Mouse (Mus musculus): ENCODE data around the gene Zc2hc1b.
"Not testable (repeated sequence)": the region's sequence is repeated elsewhere in the genome, so short reads cannot be mapped to it uniquely, and the experiment has no call there.

Gene Zc2hc1b

GRCm38 (mm10) chr10:13177973-13178624, at the start of gene Zc2hc1b:
TSS of gene Zc2hc1b (minus strand) at chr10:13178023.
- no peak for DNase-seq (ENCODE audit: low spot score)

- no peak for DNase-seq (ENCODE audit: low spot score)
These were observed 47.7 kb upstream of the Zc2hc1b start for GRCm38 (mm10) chr10:13225377-13226063.

DNA sequence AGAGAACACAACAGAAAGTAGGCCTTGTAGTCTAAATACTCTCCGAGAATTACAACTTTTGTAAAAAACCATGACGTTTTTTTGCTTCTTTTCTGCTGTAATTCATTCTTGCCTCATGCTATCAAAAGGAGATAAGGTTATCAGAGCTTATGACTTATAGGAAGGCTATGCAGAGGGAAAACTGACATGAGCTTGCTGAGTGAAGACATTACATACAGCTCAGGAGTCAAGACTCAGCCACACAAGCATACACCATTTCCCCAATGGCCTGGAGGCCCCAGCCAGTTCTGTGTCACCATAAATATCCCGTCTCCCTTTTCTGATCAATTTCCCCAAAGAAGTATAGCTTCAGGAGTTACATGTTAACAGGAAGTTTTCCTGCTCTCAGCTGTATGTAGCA, 44.3 kb upstream of the Zc2hc1b start:
- no peak for DNase-seq (ENCODE audit: low spot score)

- no peak for DNase-seq (ENCODE audit: low spot score)
These were observed 42.2 kb upstream of the Zc2hc1b start for GRCm38 (mm10) chr10:13220061-13220460.

- DNase-seq (ENCODE audit: low spot score): no peak
These were observed 36.1 kb upstream of the Zc2hc1b start for GRCm38 (mm10) chr10:13213956-13214355.

- DNase-seq (ENCODE audit: low spot score): no peak
These were observed 35.0 kb upstream of the Zc2hc1b start for GRCm38 (mm10) chr10:13212829-13213228.

- DNase-seq (ENCODE audit: low spot score): no peak
These were observed 34.5 kb upstream of the Zc2hc1b start for GRCm38 (mm10) chr10:13212326-13212725.

- no peak for DNase-seq (ENCODE audit: low spot score)
These were observed 32.3 kb upstream of the Zc2hc1b start for GRCm38 (mm10) chr10:13209930-13210637.

GRCm38 (mm10) chr10:13209506-13209905, 31.7 kb upstream of the Zc2hc1b start:
- DNase-seq (ENCODE audit: low spot score): no peak

- no peak for DNase-seq (ENCODE audit: low spot score)
These were observed 31.2 kb upstream of the Zc2hc1b start for GRCm38 (mm10) chr10:13209061-13209460.

DNA sequence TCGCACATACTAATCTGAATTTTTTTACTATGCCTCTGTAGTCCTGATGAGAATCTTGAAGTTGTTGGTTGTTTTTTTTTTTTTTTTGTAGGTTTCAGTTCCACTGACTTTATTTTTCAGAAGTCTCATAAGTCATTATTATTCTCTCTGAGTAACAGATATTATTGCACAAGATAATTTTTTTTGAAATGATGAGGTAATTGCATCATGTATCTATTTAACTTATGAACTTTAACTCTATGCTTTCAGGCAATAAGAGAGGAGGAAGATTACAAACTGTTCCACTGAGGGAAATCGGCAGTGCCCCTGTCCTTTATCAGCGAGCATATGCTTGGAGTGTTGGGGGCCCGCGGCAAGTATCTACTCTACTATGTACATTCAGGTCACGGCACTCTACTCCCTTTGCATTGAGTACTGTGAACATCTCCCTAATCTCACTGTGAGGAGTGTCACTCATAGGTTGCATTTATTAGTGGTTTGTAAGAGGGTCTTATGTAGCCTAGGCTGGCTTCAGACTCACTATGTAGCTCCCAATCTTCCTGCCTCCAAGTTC, 24.0 kb upstream of the Zc2hc1b start:
- no peak for DNase-seq (ENCODE audit: low spot score)

DNA sequence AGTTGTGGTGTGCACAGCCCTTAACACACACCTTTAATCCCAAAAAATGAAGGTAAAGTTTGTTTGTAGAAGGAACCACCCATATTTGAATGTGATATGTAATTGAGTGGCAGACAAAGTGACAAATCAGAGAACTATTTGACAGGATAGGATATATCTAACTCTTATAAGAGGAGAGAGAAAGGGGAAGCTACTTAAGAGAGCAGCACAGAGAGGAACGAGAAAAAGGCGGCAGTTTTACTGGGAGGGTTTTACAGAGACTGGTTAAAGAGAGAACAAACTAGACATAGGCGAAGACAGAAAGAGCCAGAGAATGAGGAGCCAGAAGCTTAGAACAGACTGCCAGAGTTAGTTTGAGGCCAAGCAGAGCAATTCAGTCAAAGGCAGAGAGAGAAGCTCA, 23.0 kb upstream of the Zc2hc1b start:
- DNase-seq (ENCODE audit: low spot score): no peak

DNA sequence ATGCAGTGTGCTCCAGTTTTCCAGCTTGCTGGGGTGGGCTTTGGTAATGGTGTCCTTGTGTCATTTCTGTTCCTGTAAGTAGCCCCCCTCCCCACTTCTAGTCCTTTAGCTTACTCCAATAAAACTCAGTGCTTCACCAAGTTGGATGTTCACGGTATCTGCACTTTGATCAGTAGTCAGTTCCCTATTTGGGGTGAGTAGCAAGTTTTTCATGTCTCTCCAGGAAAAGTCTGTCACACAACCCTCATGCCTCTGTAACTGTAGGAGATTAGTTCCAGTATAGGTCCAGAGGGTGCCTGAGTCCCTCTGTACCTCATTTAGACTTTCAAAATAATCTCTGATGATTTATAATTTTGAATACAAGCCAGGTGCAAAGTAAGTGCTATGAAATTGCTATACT, 21.4 kb upstream of the Zc2hc1b start:
- no peak for DNase-seq (ENCODE audit: low spot score)

DNA sequence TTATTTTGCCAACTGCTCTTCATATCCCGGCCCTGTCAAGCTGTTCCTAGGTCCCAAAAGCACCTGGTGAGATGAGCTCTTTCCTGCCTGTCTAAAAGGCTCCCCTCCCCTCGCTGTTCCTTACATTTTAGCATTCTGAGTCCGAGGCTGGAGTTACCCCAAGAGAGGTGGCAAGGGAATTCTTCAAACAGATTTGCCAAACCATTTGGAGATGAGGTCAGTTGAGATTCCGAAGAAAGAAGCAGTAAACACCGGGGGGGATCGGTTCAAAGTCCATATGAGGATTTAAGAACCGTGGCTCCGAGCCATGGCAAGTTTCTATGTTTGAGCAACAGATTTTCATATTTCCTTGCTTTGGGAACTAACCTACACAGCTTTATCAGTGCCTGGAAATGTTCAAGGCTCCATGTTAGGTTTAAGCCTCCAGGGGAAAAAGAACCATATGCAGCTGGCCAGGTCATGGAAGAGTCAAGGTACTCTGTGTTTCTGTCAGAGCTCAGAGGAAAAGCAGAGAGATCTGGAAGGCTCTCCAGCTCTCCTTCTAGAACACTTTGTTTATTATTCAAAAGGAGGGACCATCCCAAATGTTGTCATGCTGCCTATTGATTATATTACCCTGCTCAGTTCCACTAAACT, 19.2 kb upstream of the Zc2hc1b start:
- DNase-seq (ENCODE audit: low spot score): no peak

DNA sequence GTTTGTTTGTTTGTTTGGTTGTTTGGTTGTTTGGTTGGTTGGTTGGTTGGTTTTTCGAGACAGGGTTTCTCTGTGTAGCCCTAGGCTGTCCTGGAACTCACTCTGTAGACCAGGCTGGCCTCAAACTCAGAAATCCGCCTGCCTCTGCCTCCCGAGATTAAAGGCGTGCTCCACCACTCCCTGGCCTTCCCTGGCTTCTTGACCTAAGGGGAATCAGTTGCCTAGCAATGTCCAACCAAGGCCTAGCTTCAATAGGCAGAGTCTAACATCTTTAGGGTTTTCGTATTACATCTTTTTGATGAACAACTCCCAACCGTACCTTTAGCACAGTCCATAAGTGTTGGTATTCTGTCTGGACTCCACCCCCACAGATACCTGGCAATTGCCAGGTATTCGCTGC, 15.7 kb upstream of the Zc2hc1b start:
- DNase-seq (ENCODE audit: low spot score): not testable (repeated sequence)

DNA sequence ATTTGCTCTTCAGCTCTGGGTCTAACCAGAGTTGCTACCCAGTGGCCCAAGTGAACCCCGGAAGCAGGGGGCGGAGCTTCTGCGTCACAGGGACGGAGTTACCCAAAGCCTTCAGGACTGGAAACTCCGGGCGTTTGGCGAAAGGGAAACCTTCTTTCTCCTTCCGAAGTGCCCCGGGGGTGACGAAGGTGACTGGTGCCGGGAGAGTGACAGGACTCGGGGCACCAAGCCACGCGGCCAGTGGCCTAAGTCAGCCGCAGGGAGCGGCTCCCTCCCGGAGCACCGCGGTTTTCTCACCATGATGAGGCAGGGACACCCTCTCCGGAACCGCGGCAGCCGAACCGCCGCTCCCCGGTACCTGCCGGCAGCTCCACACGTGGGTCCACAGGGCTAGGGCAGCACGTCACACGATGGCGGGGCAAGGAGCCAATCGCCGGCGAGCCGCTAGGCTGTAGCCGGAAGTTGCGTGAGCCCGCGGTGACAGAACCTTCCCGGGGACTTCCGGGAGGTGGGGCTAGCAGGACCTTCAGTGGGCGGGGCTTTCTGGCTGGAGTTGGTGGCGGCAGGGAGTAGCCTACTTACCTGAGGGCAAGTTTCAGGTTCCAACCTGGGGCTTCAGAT, 15.0 kb upstream of the Zc2hc1b start, which contains the start of gene Ltv1:
Gene Ltv1, minus strand, starts transcription at position 438 of the 621 bp plus-strand sequence.
- peak; percentile 91 for DNase-seq (ENCODE audit: low spot score)

- DNase-seq (ENCODE audit: low spot score): no peak
These were observed 12.1 kb upstream of the Zc2hc1b start for GRCm38 (mm10) chr10:13189881-13190280.

DNA sequence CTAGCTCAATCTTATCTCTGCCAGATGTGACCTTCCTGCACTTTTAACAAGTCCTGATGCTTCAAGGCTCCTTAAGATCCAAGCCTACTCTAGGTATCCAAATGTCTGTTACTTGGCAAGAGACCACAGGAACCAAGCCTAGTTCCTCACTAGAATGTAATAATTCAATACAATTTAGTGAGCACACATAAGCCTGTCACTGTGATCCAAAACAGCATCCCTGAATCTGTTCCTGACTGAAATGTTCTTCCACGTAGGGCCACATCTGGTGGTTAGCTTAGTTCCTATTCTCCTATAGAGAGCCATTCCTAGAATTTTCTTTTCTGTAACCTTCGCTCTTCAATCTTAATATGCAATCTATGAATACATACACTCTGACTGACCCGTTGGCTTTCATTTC, 8.9 kb upstream of the Zc2hc1b start:
- no peak for DNase-seq (ENCODE audit: low spot score)

- no peak for DNase-seq (ENCODE audit: low spot score)
These were observed 6.4 kb upstream of the Zc2hc1b start for GRCm38 (mm10) chr10:13184170-13184766.

GRCm38 (mm10) chr10:13180211-13180610, 2.4 kb upstream of the Zc2hc1b start:
- no peak for DNase-seq (ENCODE audit: low spot score)

- no peak for DNase-seq (ENCODE audit: low spot score)
These were observed 2.0 kb downstream of the Zc2hc1b start for GRCm38 (mm10) chr10:13175866-13176265.

Data from left cerebral cortex, adult 11 months (tissue).